Mouse (Mus musculus): ENCODE measurements around the gene Bmf. TPM values are rescaled to one million over a fixed set of nuclear protein-coding genes. Genes with fewer than 3 reads are reported as not detected.

Gene Bmf
- polyA plus RNA-seq, 1 experiment from 2014 or later, result 7.1 TPM

GRCm38 (mm10) chr2:118537226-118537625, 12.3 kb downstream of the Bmf start:
- DNase-seq, result no peak
- H3K9me3 ChIP-seq (ENCODE audit: low read depth, low read length), result no peaks in the 10 kb centered on the region
- H3K27me3 ChIP-seq (ENCODE audit: insufficient read depth, low read length), result no peaks in the 10 kb centered on the region
- H3K4me3 ChIP-seq (ENCODE audit: low read depth, low read length), result no peak overlapping the region
- no peak for TF ChIP-seq CTCF (IDR thresholded peaks at IDR 0.05; ENCODE audit: low read depth)
- H3K4me2 ChIP-seq, result no peak overlapping the region
- no peak for ATAC-seq (ENCODE audit: insufficient read depth)
- H3K4me1 ChIP-seq (ENCODE audit: insufficient read depth), result peaks cover 50% of the 10 kb centered on the region
- no peaks in the 10 kb centered on the region for H3K36me3 ChIP-seq (ENCODE audit: insufficient read depth)
- WGBS, result 33% methylated on average over 4 of the region's 4 CpGs
- H3K9ac ChIP-seq, result no peak overlapping the region
- 0 out of 2 replicates have a peak overlapping the region, but pooled peaks have one; percentile 5 for H3K27ac ChIP-seq (ENCODE audit: low read depth)

- no peak for ATAC-seq (ENCODE audit: insufficient read depth)
- peak overlapping the region; percentile 39; the same call in 1 of the 2 replicates for H3K27ac ChIP-seq (ENCODE audit: low read depth)
- peaks cover 53% of the 10 kb centered on the region for H3K4me1 ChIP-seq (ENCODE audit: insufficient read depth)
Measured at GRCm38 (mm10) chr2:118536553-118536952, 12.9 kb downstream of the Bmf start.

GRCm38 (mm10) chr2:118536111-118536510, 13.4 kb downstream of the Bmf start:
- H3K4me2 ChIP-seq, result no peak overlapping the region
- H3K27ac ChIP-seq (ENCODE audit: low read depth), result 0 out of 2 replicates have a peak overlapping the region, but pooled peaks have one; percentile 39
- no peak overlapping the region for H3K9ac ChIP-seq
- DNase-seq, result no peak
- no peak for TF ChIP-seq CTCF (IDR thresholded peaks at IDR 0.05; ENCODE audit: low read depth)
- ATAC-seq (ENCODE audit: insufficient read depth), result no peak
- WGBS, result 57% methylated on average over 6 of the region's 6 CpGs
- H3K9me3 ChIP-seq (ENCODE audit: low read depth, low read length), result no peaks in the 10 kb centered on the region
- H3K4me3 ChIP-seq (ENCODE audit: low read depth, low read length), result no peak overlapping the region
- peaks cover 51% of the 10 kb centered on the region for H3K4me1 ChIP-seq (ENCODE audit: insufficient read depth)
- H3K36me3 ChIP-seq (ENCODE audit: insufficient read depth), result 0 out of 2 replicates have a peak, but pooled peaks cover 10% of the 10 kb centered on the region
- no peaks in the 10 kb centered on the region for H3K27me3 ChIP-seq (ENCODE audit: insufficient read depth, low read length)

More at GRCm38 (mm10) chr2:118536553-118536952, 12.9 kb downstream of the Bmf start:
- 0 out of 2 replicates have a peak, but pooled peaks cover 5% of the 10 kb centered on the region for H3K36me3 ChIP-seq (ENCODE audit: insufficient read depth)
- no peak for TF ChIP-seq CTCF (IDR thresholded peaks at IDR 0.05; ENCODE audit: low read depth)
- WGBS, result 38% methylated on average over 8 of the region's 8 CpGs
- DNase-seq, result peak; percentile 67
- H3K9ac ChIP-seq, result no peak overlapping the region
- H3K27me3 ChIP-seq (ENCODE audit: insufficient read depth, low read length), result no peaks in the 10 kb centered on the region
- no peaks in the 10 kb centered on the region for H3K9me3 ChIP-seq (ENCODE audit: low read depth, low read length)
- no peak overlapping the region for H3K4me3 ChIP-seq (ENCODE audit: low read depth, low read length)
- no peak overlapping the region for H3K4me2 ChIP-seq

GRCm38 (mm10) chr2:118533969-118534368, 15.5 kb downstream of the Bmf start:
- DNase-seq (peak; percentile 53), ATAC-seq (ENCODE audit: insufficient read depth) (no peak)
- H3K9ac ChIP-seq, result no peak overlapping the region
- H3K27me3 ChIP-seq (ENCODE audit: insufficient read depth, low read length), result no peaks in the 10 kb centered on the region
- H3K27ac ChIP-seq (ENCODE audit: low read depth), result peak overlapping the region; percentile 75
- no peak overlapping the region for H3K4me3 ChIP-seq (ENCODE audit: low read depth, low read length)
- no peak overlapping the region for H3K4me2 ChIP-seq
- peaks cover 45% of the 10 kb centered on the region for H3K4me1 ChIP-seq (ENCODE audit: insufficient read depth)
- H3K9me3 ChIP-seq (ENCODE audit: low read depth, low read length), result no peaks in the 10 kb centered on the region
- H3K36me3 ChIP-seq (ENCODE audit: insufficient read depth), result 0 out of 2 replicates have a peak, but pooled peaks cover 13% of the 10 kb centered on the region
- TF ChIP-seq CTCF (IDR thresholded peaks at IDR 0.05; ENCODE audit: low read depth), result no peak
- WGBS, result 44% methylated on average over 6 of the region's 6 CpGs

DNA sequence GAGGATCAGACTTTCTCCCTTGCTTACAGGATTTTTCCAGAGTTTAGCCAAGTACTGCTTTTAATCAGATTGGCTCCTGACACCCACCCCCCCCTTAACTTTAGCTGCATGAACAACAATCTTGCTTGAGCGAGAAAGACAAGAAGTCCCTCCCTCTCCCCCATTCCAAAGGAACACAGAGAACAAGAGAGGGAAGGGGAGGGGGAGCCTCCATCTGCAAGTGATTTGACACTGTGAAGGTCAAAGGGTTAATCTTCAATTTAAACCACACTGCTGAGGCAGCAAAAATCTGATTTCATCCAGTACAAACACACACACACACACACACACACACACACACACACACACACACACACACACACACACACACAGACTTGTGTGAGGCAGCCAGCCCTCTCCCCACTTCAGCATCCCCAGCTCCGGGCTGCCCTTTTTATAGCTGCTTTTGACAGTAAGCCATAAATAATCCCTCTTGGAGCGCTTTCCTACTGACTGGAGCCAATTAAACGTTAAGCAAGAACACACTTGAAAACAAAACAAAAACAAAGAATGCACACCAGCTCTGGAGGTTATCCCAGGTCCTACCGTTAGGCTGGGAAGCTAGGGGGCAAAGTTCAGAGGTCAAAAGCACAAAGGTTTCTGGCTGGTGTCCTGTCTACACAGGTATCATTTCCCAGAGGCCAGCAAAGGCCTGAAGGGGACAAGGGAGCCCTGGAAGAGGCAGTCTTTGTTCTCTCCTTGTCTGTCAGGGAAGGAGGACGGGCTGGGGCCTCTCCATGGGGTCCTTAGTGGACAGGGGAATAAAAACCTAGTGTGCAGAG, 16.4 kb downstream of the Bmf start:
- WGBS, result 10% methylated on average over 6 of the region's 6 CpGs
- DNase-seq (peak; percentile 92), ATAC-seq (ENCODE audit: insufficient read depth) (peak; percentile 76)
- peak overlapping the region; percentile 94 for H3K27ac ChIP-seq (ENCODE audit: low read depth)
- H3K9ac ChIP-seq, result no peak overlapping the region
- TF ChIP-seq CTCF (IDR thresholded peaks at IDR 0.05; ENCODE audit: low read depth), result 0 out of 2 replicates have a peak, but pooled peaks have one; percentile 6
- no peak overlapping the region for H3K4me3 ChIP-seq (ENCODE audit: low read depth, low read length)
- peaks cover 45% of the 10 kb centered on the region for H3K4me1 ChIP-seq (ENCODE audit: insufficient read depth)
- H3K9me3 ChIP-seq (ENCODE audit: low read depth, low read length), result no peaks in the 10 kb centered on the region
- H3K36me3 ChIP-seq (ENCODE audit: insufficient read depth), result 0 out of 2 replicates have a peak, but pooled peaks cover 13% of the 10 kb centered on the region
- peak overlapping the region; percentile 10; the same call in 1 of the 2 replicates for H3K4me2 ChIP-seq
- no peaks in the 10 kb centered on the region for H3K27me3 ChIP-seq (ENCODE audit: insufficient read depth, low read length)

GRCm38 (mm10) chr2:118532401-118532800, 17.1 kb downstream of the Bmf start:
- peaks cover 44% of the 10 kb centered on the region for H3K4me1 ChIP-seq (ENCODE audit: insufficient read depth)
- 0 out of 2 replicates have a peak, but pooled peaks cover 13% of the 10 kb centered on the region for H3K36me3 ChIP-seq (ENCODE audit: insufficient read depth)
- TF ChIP-seq CTCF (IDR thresholded peaks at IDR 0.05; ENCODE audit: low read depth), result no peak
- H3K9me3 ChIP-seq (ENCODE audit: low read depth, low read length), result no peaks in the 10 kb centered on the region
- peak; percentile 18; the same call in 1 of the 2 replicates for ATAC-seq (ENCODE audit: insufficient read depth)
- H3K27ac ChIP-seq (ENCODE audit: low read depth), result peak overlapping the region; percentile 94
- DNase-seq, result peak; percentile 48
- no peaks in the 10 kb centered on the region for H3K27me3 ChIP-seq (ENCODE audit: insufficient read depth, low read length)
- peak overlapping the region; percentile 10; the same call in 1 of the 2 replicates for H3K4me2 ChIP-seq
- 0 out of 2 replicates have a peak overlapping the region, but pooled peaks have one; percentile 31 for H3K9ac ChIP-seq
- 19% methylated on average over 10 of the region's 10 CpGs for WGBS
- H3K4me3 ChIP-seq (ENCODE audit: low read depth, low read length), result no peak overlapping the region

All from lung, embryonic 14.5 days (tissue).